Mouse (Mus musculus) MEL (cell line): ENCODE data around the gene Mrps24. TPM values are rescaled to one million over a fixed set of nuclear protein-coding genes. Genes with fewer than 3 reads are reported as not detected.

Experiments used
- DNase-seq: peaks from one replicate; pipeline ENCODE4 v3.0.0; 2011; ENCODE audit warnings: low read depth, low spot score
- H3K27ac ChIP-seq: 2 replicates; pipeline ENCODE4 v1.5.1; 2012; ENCODE audit warnings: low read depth, mild to moderate bottlenecking, control low read depth, low read length, moderate library complexity; ENCODE audit not compliant: control insufficient read depth
- H3K27me3 ChIP-seq, 2 experiments: fragments of 150-350 bp in 1 of 2; sonication (generic) in 1 of 2; 2 replicates each; pipeline ENCODE4 v1.6.1; 2012; ENCODE audit warnings: low read length in 2 of 2, mild to moderate bottlenecking in 2 of 2, improper control_type of control experiment in 1 of 2, moderate library complexity in 1 of 2; ENCODE audit not compliant: insufficient read depth in 2 of 2, control insufficient read depth in 1 of 2
- H3K36me3 ChIP-seq, 2 experiments: 2 replicates each; pipeline ENCODE4 v1.6.1; 2012 to 2014; ENCODE audit warnings: low read length in 2 of 2, improper control_type of control experiment in 1 of 2, inconsistent platforms in 1 of 2, mild to moderate bottlenecking in 1 of 2; ENCODE audit not compliant: insufficient read depth in 2 of 2, control insufficient read depth in 1 of 2
- H3K4me1 ChIP-seq, 2 experiments: fragments of 150-350 bp in 1 of 2; sonication (generic) in 1 of 2; 2 replicates each; pipeline ENCODE4 v1.6.1; 2012; ENCODE audit warnings: low read length in 2 of 2, improper control_type of control experiment in 1 of 2, mild to moderate bottlenecking in 1 of 2; ENCODE audit not compliant: insufficient read depth in 2 of 2, control insufficient read depth in 1 of 2
- H3K4me3 ChIP-seq, 2 experiments: fragments of 150-350 bp in 1 of 2; sonication (generic) in 1 of 2; 2 replicates each; pipeline ENCODE4 v1.5.1; 2012; ENCODE audit warnings: low read depth in 2 of 2, low read length in 2 of 2, mild to moderate bottlenecking in 2 of 2, moderate library complexity in 2 of 2, control low read depth in 1 of 2, improper control_type of control experiment in 1 of 2; ENCODE audit not compliant: control insufficient read depth in 1 of 2, insufficient read depth in 1 of 2
- H3K79me2 ChIP-seq: 2 replicates; pipeline ENCODE4 v1.6.1; 2012; ENCODE audit warnings: mild to moderate bottlenecking, low read length, moderate library complexity; ENCODE audit not compliant: control insufficient read depth, poor library complexity, insufficient read depth
- H3K9ac ChIP-seq: 2 replicates; pipeline ENCODE4 v1.6.1; 2012; ENCODE audit warnings: low read depth, mild to moderate bottlenecking, control low read depth, low read length, moderate library complexity; ENCODE audit not compliant: control insufficient read depth, poor library complexity, severe bottlenecking
- H3K9me3 ChIP-seq: fragments of 150-350 bp; sonication (generic); replicated peaks from 2 replicates; pipeline ENCODE4 v1.6.1; 2012; ENCODE audit warnings: mild to moderate bottlenecking, low read length, improper control_type of control experiment, moderate library complexity; ENCODE audit not compliant: insufficient read depth
- BHLHE40 ChIP-seq: IDR thresholded peaks from 2 replicates; pipeline ENCODE4 v1.6.1; 2012; ENCODE audit warnings: low read depth, mild to moderate bottlenecking, inconsistent platforms, low read length, improper control_type of control experiment, borderline replicate concordance
- CHD1 ChIP-seq: IDR thresholded peaks from 2 replicates; pipeline ENCODE4 v1.6.1; 2012; ENCODE audit warnings: low read depth, mild to moderate bottlenecking, inconsistent platforms, low read length, improper control_type of control experiment
- CTCF ChIP-seq, 3 experiments: IDR thresholded peaks in 2 of 3; conservative IDR thresholded peaks in 1 of 3; 2 replicates each; pipeline ENCODE4 v1.5.1; 2011 to 2012; ENCODE audit warnings: low read length in 3 of 3, low read depth in 2 of 3, mild to moderate bottlenecking in 2 of 3, improper control_type of control experiment in 1 of 3, inconsistent platforms in 1 of 3, mixed read lengths in 1 of 3, moderate library complexity in 1 of 3; ENCODE audit not compliant: control insufficient read depth in 1 of 3, insufficient read depth in 1 of 3, poor library complexity in 1 of 3, severe bottlenecking in 1 of 3
- EP300 ChIP-seq, 2 experiments: IDR thresholded peaks; 2 replicates each; pipeline ENCODE4 v1.6.1; 2011; ENCODE audit warnings: improper control_type of control experiment in 2 of 2, low read length in 2 of 2, low read depth in 1 of 2, mild to moderate bottlenecking in 1 of 2
- ETS1 ChIP-seq: IDR thresholded peaks from 2 replicates; pipeline ENCODE4 v1.6.1; 2012; ENCODE audit warnings: low read depth, mild to moderate bottlenecking, inconsistent platforms, low read length, improper control_type of control experiment, moderate library complexity
- MAFK ChIP-seq: IDR thresholded peaks from 2 replicates; pipeline ENCODE4 v1.6.1; 2011; ENCODE audit warnings: low read depth, mild to moderate bottlenecking, low read length, improper control_type of control experiment, borderline replicate concordance
- NRF1 ChIP-seq: IDR thresholded peaks from 2 replicates; pipeline ENCODE4 v1.6.1; 2014; ENCODE audit warnings: low read depth, mild to moderate bottlenecking, inconsistent platforms, low read length, improper control_type of control experiment, moderate library complexity; ENCODE audit not compliant: poor library complexity, insufficient read depth, severe bottlenecking
- POLR2AphosphoS5 ChIP-seq: IDR thresholded peaks from 2 replicates; pipeline ENCODE4 v1.6.1; 2012; ENCODE audit warnings: low read depth, borderline replicate concordance, mild to moderate bottlenecking, inconsistent platforms, low read length, moderate library complexity, mixed read lengths
- SIN3A ChIP-seq: IDR thresholded peaks from 2 replicates; pipeline ENCODE4 v1.6.1; 2012; ENCODE audit warnings: low read length, improper control_type of control experiment, inconsistent platforms
- SMC3 ChIP-seq: IDR thresholded peaks from 2 replicates; pipeline ENCODE4 v1.6.1; 2011; ENCODE audit warnings: low read depth, low read length, improper control_type of control experiment
- UBTF ChIP-seq: IDR thresholded peaks from 2 replicates; pipeline ENCODE4 v1.6.1; 2012; ENCODE audit warnings: low read depth, mild to moderate bottlenecking, inconsistent platforms, low read length, improper control_type of control experiment, moderate library complexity, borderline replicate concordance; ENCODE audit not compliant: insufficient read depth
- ZC3H11A ChIP-seq: IDR thresholded peaks from 2 replicates; pipeline ENCODE4 v1.6.1; 2012; ENCODE audit warnings: low read depth, mild to moderate bottlenecking, inconsistent platforms, low read length, improper control_type of control experiment
- ZMIZ1 ChIP-seq: IDR thresholded peaks from 2 replicates; pipeline ENCODE4 v1.6.1; 2012; ENCODE audit warnings: low read depth, mild to moderate bottlenecking, inconsistent platforms, low read length, improper control_type of control experiment, moderate library complexity
- ZNF384 ChIP-seq: IDR thresholded peaks from 2 replicates; pipeline ENCODE4 v1.6.1; 2012; ENCODE audit warnings: low read depth, mild to moderate bottlenecking, inconsistent platforms, low read length, improper control_type of control experiment
- polyA plus RNA-seq, 2 experiments: library from polyadenylated mRNA; stranded (reverse) in 1 of 2; unstranded in 1 of 2; fragments of >175 nt in 1 of 2; fragments of >200 nt in 1 of 2; gene quantifications; 2 replicates each; pipeline versions ENCODE4 v1.2.1 to v1.2.4; 2012; ENCODE audit warnings: low replicate concordance in 2 of 2, low read depth in 1 of 2; ENCODE audit not compliant: insufficient read length in 2 of 2, insufficient read depth in 1 of 2, missing spikeins in 1 of 2
- total RNA-seq: library from RNA; depleted of rRNA; stranded (reverse); fragments of 300-350 nt; gene quantifications from 2 replicates; pipeline ENCODE4 v1.2.3, GENCODE M21; 2012

Gene Mrps24
- total and polyA plus RNA-seq, 3 experiments: 163 to 184 TPM; not detected in 1

- peak; percentile 70 for TF ChIP-seq SIN3A
- no peak for TF ChIP-seq CTCF (IDR thresholded peaks at IDR 0.05 in 2 of 3, conservative IDR thresholded peaks at IDR 0.05 in 1 of 3; ENCODE audit: control insufficient read depth in 1 of 3, insufficient read depth in 1 of 3, low read depth in 2 of 3, low read length in 3 of 3, poor library complexity in 1 of 3, severe bottlenecking in 1 of 3)
- TF ChIP-seq POLR2AphosphoS5: no peak
- TF ChIP-seq ZC3H11A: no peak
- TF ChIP-seq ZNF384: peak; percentile 75
- TF ChIP-seq MAFK: no peak
- 0 out of 2 replicates have a peak, but pooled peaks have one; percentile 2 for TF ChIP-seq SMC3
- peak; percentile 97 for TF ChIP-seq UBTF
- no peak; a peak in 1 of 4 replicates for TF ChIP-seq EP300 (IDR thresholded peaks at IDR 0.05; ENCODE audit: low read depth in 1 of 2, low read length in 2 of 2)
- no peak for TF ChIP-seq BHLHE40
Observed at GRCm38 (mm10) chr11:5740965-5741627, 25.6 kb upstream of the Mrps24 start (continued).

GRCm38 (mm10) chr11:5740599-5740964 is 25.1 kb upstream of the Mrps24 start:
- H3K9ac ChIP-seq: peak overlapping the region; percentile 97
- H3K9me3 ChIP-seq: no peaks in the 10 kb centered on the region
- peaks cover 19 to 27% of the 10 kb centered on the region in 2 experiments for H3K4me1 ChIP-seq
- peaks cover 34% of the 10 kb centered on the region for H3K79me2 ChIP-seq
- no peaks in the 10 kb centered on the region for H3K27me3 ChIP-seq
- DNase-seq: peak; percentile 71
- peak overlapping the region; percentile 56 for H3K27ac ChIP-seq
- TF ChIP-seq ZNF384 (0 out of 2 replicates have a peak, but pooled peaks have one; percentile 7), CHD1 (0 out of 2 replicates have a peak, but pooled peaks have one; percentile 5), NRF1 (no peak)
- H3K4me3 ChIP-seq: peak overlapping the region; percentile 92 to 97
- H3K36me3 ChIP-seq: peaks cover 0 to 34% of the 10 kb centered on the region in 2 experiments; a peak in 2 of 4 replicates

- Histone ChIP-seq H3K4me3 (peak overlapping the region; percentile 92 to 97), H3K36me3 (peaks cover 0 to 34% of the 10 kb centered on the region in 2 experiments; a peak in 2 of 4 replicates), H3K4me1 (peaks cover 19 to 27% of the 10 kb centered on the region in 2 experiments), H3K27ac (no peak overlapping the region), H3K9me3 (no peaks in the 10 kb centered on the region), H3K9ac (peak overlapping the region; percentile 97), H3K79me2 (peaks cover 39% of the 10 kb centered on the region), H3K27me3 (no peaks in the 10 kb centered on the region)
- TF ChIP-seq ZNF384: no peak
- no peak for TF ChIP-seq ETS1
- TF ChIP-seq ZMIZ1: no peak
- no peak for TF ChIP-seq EP300 (IDR thresholded peaks at IDR 0.05; ENCODE audit: low read depth in 1 of 2, low read length in 2 of 2)
- DNase-seq: peak; percentile 52
Observed at GRCm38 (mm10) chr11:5739846-5740245, 24.4 kb upstream of the Mrps24 start.
